In the genomic region with DNA sequence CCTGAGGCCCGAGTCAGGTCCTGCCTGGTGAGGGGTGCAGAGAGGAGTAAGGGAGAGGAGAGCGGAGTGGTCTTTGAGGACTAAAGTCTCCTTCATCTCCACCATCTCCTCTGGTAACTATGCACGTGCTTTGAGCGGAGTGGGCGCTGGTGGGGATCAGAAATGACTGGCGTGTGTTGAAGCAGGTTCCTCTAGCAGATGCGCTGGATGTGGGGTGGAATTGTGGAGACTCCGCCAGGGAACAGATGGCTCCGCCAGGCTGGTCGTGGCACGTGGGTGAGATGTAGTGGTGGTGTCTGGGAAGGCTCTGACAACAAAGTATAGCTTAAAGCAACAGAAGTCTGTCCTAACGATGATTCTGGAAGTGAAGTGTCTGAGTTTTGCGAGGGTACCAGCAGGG, we compare ENCODE assay signal across 15 mouse cellular contexts.
DNase-seq lines count a peak whose midpoint lies in the region; ATAC-seq and TF ChIP-seq lines count a peak whose summit lies in the region.
"Had no signal": no experiment of that assay in that cellular context is flagged by ENCODE, and none has a peak within 500 bp of the region (broad histone marks: within the 10 kb centered on the region; RNA-seq: fewer than 3 reads in every experiment).

No protein-coding gene starts in this region.

- peak; percentile 88 for DNase-seq in brain, adult 2 months (ENCODE audit: low read depth, low spot score)
- DNase-seq in forebrain, postnatal 0 days, result peak; percentile 57
- DNase-seq in layer of hippocampus, adult 9-10 months (ENCODE audit: low spot score), result peak; percentile 79
- peak; percentile 59 to 64 for DNase-seq in left cerebral cortex, postnatal 10 days (ENCODE audit: extremely low spot score in 1 of 2, low spot score in 2 of 2)
- DNase-seq in heart, postnatal 25 days (ENCODE audit: low spot score), result no peak
- DNase-seq in heart, adult 18-20 months, result no peak
- DNase-seq in yolk sac, embryonic 10.5 days (ENCODE audit: low spot score), result no peak
- DNase-seq in adrenal gland, postnatal 4 days (ENCODE audit: low spot score in 2 of 2), result no peak
- DNase-seq: cerebellum, postnatal 36 days; gastrocnemius, postnatal 10 days; kidney, adult 2 months had no signal

- 0 out of 2 replicates have a peak, but pooled peaks cover 3% of the 10 kb centered on the region for H3K4me1 ChIP-seq in forebrain, postnatal 0 days (ENCODE audit: insufficient read depth)

- peak; percentile 74 for ATAC-seq in forebrain, postnatal 0 days
- ATAC-seq: CD4-positive, CD25-positive, alpha-beta regulatory T cell, adult 4 months had no signal

- H3K4me2 ChIP-seq in forebrain, postnatal 0 days (ENCODE audit: low read depth), result no peak overlapping the region
- H3K4me2 ChIP-seq: heart, embryonic 15.5 days; hindbrain, embryonic 15.5 days; liver, embryonic 15.5 days had no signal

- H3K9ac ChIP-seq in forebrain, postnatal 0 days, result no peak overlapping the region
- H3K9ac ChIP-seq: heart, embryonic 15.5 days; hindbrain, embryonic 15.5 days; liver, embryonic 15.5 days had no signal

- no peak for TF ChIP-seq CTCF in forebrain, postnatal 0 days (IDR thresholded peaks at IDR 0.05; ENCODE audit: low read depth)

- H3K27ac ChIP-seq in forebrain, postnatal 0 days (ENCODE audit: low read depth, low read length), result no peak overlapping the region
- H3K27ac ChIP-seq: heart, embryonic 15.5 days; hindbrain, embryonic 15.5 days; liver, embryonic 15.5 days had no signal

- intact Hi-C loops in left cerebral cortex, postnatal 10 days (cut with DNase I), result no loop called here
- intact Hi-C loops in heart, postnatal 25 days (cut with DNase I), result no loop called here

- H3K36me3 ChIP-seq in forebrain, postnatal 0 days (ENCODE audit: insufficient read depth), result no peaks in the 10 kb centered on the region
- H3K36me3 ChIP-seq: heart, embryonic 15.5 days; hindbrain, embryonic 15.5 days; liver, embryonic 15.5 days had no signal

- no peak overlapping the region for H3K4me3 ChIP-seq in forebrain, postnatal 0 days (ENCODE audit: low read depth, low read length)
- H3K4me3 ChIP-seq: heart, embryonic 15.5 days; hindbrain, embryonic 15.5 days; liver, embryonic 15.5 days had no signal

- H3K9me3 ChIP-seq in forebrain, postnatal 0 days (ENCODE audit: low read length), result no peaks in the 10 kb centered on the region
- H3K9me3 ChIP-seq: heart, embryonic 15.5 days; hindbrain, embryonic 15.5 days; liver, embryonic 15.5 days had no signal

- WGBS in forebrain, postnatal 0 days, result 69% methylated on average over 13 of the region's 13 CpGs

- H3K27me3 ChIP-seq in forebrain, postnatal 0 days (ENCODE audit: insufficient read depth, low read length), result no peaks in the 10 kb centered on the region
- H3K27me3 ChIP-seq: heart, embryonic 15.5 days; hindbrain, embryonic 15.5 days; liver, embryonic 15.5 days had no signal

Comparison
In these comparisons a context has a peak if more than half of its experiments do, and no peak if none do; other contexts are left out.
1. DNase-seq: peak in brain, adult 2 months (single experiment), forebrain, postnatal 0 days (single experiment), layer of hippocampus, adult 9-10 months (single experiment) and left cerebral cortex, postnatal 10 days (2 of 2); none in heart, postnatal 25 days (single experiment), heart, adult 18-20 months (0 of 2), yolk sac, embryonic 10.5 days (single experiment) and adrenal gland, postnatal 4 days (0 of 2).